Mouse (Mus musculus): ENCODE measurements around the gene Npb. TPM values are rescaled to one million over a fixed set of nuclear protein-coding genes. Genes with fewer than 3 reads are reported as not detected.
"Not testable (repeated sequence)": the region's sequence is repeated elsewhere in the genome, so short reads cannot be mapped to it uniquely, and the experiment has no call there.

The Npb gene
- total RNA-seq (2014; rRNA removed) (not detected in 2 replicates), polyA plus RNA-seq (2015; fragmentation: Nextera tagmentation; extraction: Ambion mirVana) (1.3 TPM in 2 replicates)

DNA sequence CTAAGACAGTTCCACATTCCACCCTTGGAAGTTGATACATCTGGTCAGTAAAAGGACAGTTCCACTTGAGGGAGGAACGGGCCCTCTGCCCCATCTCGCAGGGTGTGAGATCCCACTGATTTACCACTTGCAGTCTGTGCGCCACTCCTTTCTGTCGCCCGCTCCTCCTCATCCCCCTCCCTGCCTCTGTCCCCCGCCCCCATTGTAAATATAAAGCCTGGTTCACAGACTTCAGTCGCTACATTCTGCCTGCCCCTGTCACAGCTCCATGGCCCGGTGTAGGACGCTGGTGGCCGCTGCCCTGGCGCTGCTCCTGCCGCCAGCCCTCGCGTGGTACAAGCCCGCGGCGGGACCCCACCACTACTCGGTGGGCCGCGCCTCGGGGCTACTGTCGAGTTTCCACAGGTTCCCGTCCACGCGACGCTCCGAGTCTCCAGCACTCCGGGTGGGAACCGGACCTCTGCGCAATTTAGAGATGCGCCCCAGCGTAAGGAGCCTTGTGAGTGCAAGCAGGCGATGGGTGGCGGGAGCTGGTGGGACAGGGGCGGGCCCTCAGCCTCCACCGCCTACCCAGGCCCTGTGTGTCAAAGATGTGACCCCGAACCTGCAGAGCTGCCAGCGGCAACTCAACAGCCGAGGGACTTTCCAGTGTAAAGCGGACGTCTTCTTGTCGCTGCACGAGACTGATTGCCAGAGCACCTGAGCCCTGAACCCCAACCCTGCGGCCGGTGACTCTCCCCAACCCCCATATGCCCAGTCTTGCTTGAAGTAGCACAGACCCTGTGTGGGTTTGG is at the start of gene Npb:
Gene Npb, plus strand, starts transcription at position 237 of the 794 bp plus-strand sequence.
- H3K4me1 ChIP-seq (ENCODE audit: insufficient read depth, low read length) = no peaks in the 10 kb centered on the region
- no peak for TF ChIP-seq CTCF (IDR thresholded peaks at IDR 0.05)
- WGBS = 9% methylated on average over 45 of the region's 45 CpGs

DNA sequence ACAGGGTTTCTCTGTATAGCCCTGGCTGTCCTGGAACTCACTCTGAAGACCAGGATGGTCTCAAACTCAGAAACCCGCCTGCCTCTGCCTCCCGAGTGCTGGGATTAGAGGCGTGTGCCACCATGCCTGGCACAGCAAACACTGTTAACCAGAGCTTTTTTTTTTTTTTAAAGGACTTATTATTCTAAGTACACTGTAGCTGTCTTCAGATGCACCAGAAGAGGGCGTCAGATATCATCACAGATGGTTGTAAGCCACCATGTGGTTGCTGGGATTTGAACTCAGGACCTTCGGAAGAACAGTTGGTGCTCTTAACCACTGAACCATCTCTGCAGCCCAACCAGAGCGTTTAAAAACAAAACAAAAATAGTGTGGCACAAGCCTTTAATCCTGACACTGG is 49.4 kb upstream of the Npb start:
- not testable (repeated sequence) for H3K27ac ChIP-seq (ENCODE audit: low read depth, low read length); H3K4me2 ChIP-seq (ENCODE audit: low read depth, low read length, poor library complexity, severe bottlenecking); ATAC-seq (ENCODE audit: low FRiP score); H3K9ac ChIP-seq (replicated peaks; ENCODE audit: low read length, poor library complexity, severe bottlenecking); DNase-seq (ENCODE audit: low spot score); H3K4me1 ChIP-seq (ENCODE audit: insufficient read depth, low read length); H3K9me3 ChIP-seq (ENCODE audit: low read length); H3K27me3 ChIP-seq (ENCODE audit: insufficient read depth, low read length); H3K4me3 ChIP-seq (ENCODE audit: low read depth, low read length)
- peaks cover 46% of the 10 kb centered on the region for H3K36me3 ChIP-seq (ENCODE audit: insufficient read depth, low read length)
- 95% methylated on average over 6 of the region's 6 CpGs for WGBS

More for the DNA sequence above, at the start of gene Npb:
- ATAC-seq (ENCODE audit: low FRiP score) (no peak), DNase-seq (ENCODE audit: low spot score) (no peak)
- Histone ChIP-seq H3K4me3 (ENCODE audit: low read depth, low read length) (no peak within 1 kb of the TSS), H3K9me3 (ENCODE audit: low read length) (no peaks in the 10 kb centered on the region), H3K36me3 (ENCODE audit: insufficient read depth, low read length) (peaks cover 59% of the 10 kb centered on the region), H3K4me2 (ENCODE audit: low read depth, low read length, poor library complexity, severe bottlenecking) (peak within 1 kb of the TSS; percentile 33), H3K9ac (replicated peaks; ENCODE audit: low read length, poor library complexity, severe bottlenecking) (0 out of 2 replicates have a peak within 1 kb of the TSS, but pooled peaks have one; percentile 33), H3K27me3 (ENCODE audit: insufficient read depth, low read length) (no peaks in the 10 kb centered on the region), H3K27ac (ENCODE audit: low read depth, low read length) (no peak within 1 kb of the TSS)

DNA sequence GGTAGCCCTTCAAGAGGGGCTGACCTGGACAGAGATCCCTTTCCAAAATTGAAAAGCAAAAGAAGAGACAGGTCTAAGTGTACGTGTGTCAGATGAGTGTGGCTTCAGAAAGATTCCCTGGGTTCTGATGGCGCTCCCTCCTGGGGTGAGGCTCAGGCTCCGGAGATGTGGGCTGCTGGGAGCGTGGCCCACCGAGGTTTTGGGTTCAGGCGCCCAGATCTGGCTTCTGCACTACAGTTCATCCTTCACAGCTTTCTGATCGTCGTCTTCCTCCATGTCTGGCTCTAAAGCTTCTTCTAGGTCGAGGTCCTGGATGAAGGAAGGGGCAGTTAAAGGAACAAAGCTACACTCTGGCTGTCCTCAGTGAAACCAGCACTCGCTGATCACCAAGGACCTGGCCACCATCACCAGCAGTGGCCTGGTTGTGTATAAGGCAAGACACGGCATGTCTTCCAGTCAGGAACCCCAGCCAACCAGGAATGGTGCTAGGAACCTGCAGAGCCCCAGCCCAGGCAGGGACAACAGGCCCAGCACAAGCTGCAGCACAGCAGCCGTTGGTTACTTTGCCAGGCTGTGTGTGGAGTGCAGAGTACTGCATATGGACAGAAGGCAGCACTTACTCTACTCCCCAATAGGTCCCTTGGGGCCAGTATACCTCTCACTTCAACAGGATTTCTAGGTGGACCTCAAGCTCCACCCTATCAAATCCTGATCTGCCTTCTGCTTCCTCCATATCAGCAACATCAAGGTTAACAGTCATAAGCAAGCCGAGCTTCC is 47.1 kb upstream of the Npb start:
- Histone ChIP-seq H3K27ac (ENCODE audit: low read depth, low read length) (no peak overlapping the region), H3K4me2 (ENCODE audit: low read depth, low read length, poor library complexity, severe bottlenecking) (no peak overlapping the region), H3K27me3 (ENCODE audit: insufficient read depth, low read length) (no peaks in the 10 kb centered on the region), H3K9me3 (ENCODE audit: low read length) (no peaks in the 10 kb centered on the region), H3K9ac (replicated peaks; ENCODE audit: low read length, poor library complexity, severe bottlenecking) (no peak overlapping the region), H3K4me1 (ENCODE audit: insufficient read depth, low read length) (no peaks in the 10 kb centered on the region), H3K36me3 (ENCODE audit: insufficient read depth, low read length) (peaks cover 65% of the 10 kb centered on the region), H3K4me3 (ENCODE audit: low read depth, low read length) (no peak overlapping the region)
- TF ChIP-seq CTCF (IDR thresholded peaks at IDR 0.05) = no peak
- WGBS = 95% methylated on average over 13 of the region's 13 CpGs
- ATAC-seq (ENCODE audit: low FRiP score) (no peak), DNase-seq (ENCODE audit: low spot score) (no peak)

- no peak overlapping the region for H3K4me3 ChIP-seq (ENCODE audit: low read depth, low read length)
- H3K4me1 ChIP-seq (ENCODE audit: insufficient read depth, low read length) = no peaks in the 10 kb centered on the region
- H3K9ac ChIP-seq (replicated peaks; ENCODE audit: low read length, poor library complexity, severe bottlenecking) = no peak overlapping the region
- H3K27me3 ChIP-seq (ENCODE audit: insufficient read depth, low read length) = no peaks in the 10 kb centered on the region
- DNase-seq (ENCODE audit: low spot score) = no peak
- peaks cover 81% of the 10 kb centered on the region for H3K36me3 ChIP-seq (ENCODE audit: insufficient read depth, low read length)
- no peak overlapping the region for H3K27ac ChIP-seq (ENCODE audit: low read depth, low read length)
- no peak for TF ChIP-seq CTCF (IDR thresholded peaks at IDR 0.05)
- no peak for ATAC-seq (ENCODE audit: low FRiP score)
- no peaks in the 10 kb centered on the region for H3K9me3 ChIP-seq (ENCODE audit: low read length)
- no peak overlapping the region for H3K4me2 ChIP-seq (ENCODE audit: low read depth, low read length, poor library complexity, severe bottlenecking)
- 96% methylated on average over 13 of the region's 13 CpGs for WGBS
Observed at GRCm38 (mm10) chr11:120562949-120563348, 45.3 kb upstream of the Npb start.

GRCm38 (mm10) chr11:120565114-120565513 is 43.2 kb upstream of the Npb start:
- no peak for ATAC-seq (ENCODE audit: low FRiP score)
- 86% methylated on average over 9 of the region's 9 CpGs for WGBS

DNA sequence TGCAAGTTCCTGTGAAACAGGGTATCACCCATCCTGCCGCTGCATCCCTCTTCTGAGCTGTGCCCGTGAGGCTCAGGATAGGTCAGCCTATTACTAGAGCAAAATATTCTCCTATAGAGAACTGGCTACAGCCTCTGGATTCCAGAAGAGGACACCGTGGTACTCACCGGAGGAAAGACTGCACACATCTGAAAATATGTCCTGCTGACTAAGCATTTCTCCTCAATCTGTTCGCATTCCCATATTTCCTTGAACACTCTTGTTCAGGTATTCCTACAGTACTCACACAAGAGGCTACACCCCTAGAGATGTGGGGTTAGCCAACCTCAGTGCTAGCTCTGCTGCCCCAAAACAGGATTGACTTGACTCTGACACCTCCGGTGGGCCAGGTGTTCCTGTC is 40.0 kb upstream of the Npb start:
- H3K4me2 ChIP-seq (ENCODE audit: low read depth, low read length, poor library complexity, severe bottlenecking) = no peak overlapping the region
- no peaks in the 10 kb centered on the region for H3K27me3 ChIP-seq (ENCODE audit: insufficient read depth, low read length)
- no peak overlapping the region for H3K9ac ChIP-seq (replicated peaks; ENCODE audit: low read length, poor library complexity, severe bottlenecking)
- peaks cover 56% of the 10 kb centered on the region for H3K36me3 ChIP-seq (ENCODE audit: insufficient read depth, low read length)
- H3K9me3 ChIP-seq (ENCODE audit: low read length) = no peaks in the 10 kb centered on the region
- ATAC-seq (ENCODE audit: low FRiP score) (no peak), DNase-seq (ENCODE audit: low spot score) (no peak)
- H3K27ac ChIP-seq (ENCODE audit: low read depth, low read length) = no peak overlapping the region
- H3K4me3 ChIP-seq (ENCODE audit: low read depth, low read length) = no peak overlapping the region
- WGBS = 94% methylated on average over 6 of the region's 6 CpGs
- peaks cover 6% of the 10 kb centered on the region for H3K4me1 ChIP-seq (ENCODE audit: insufficient read depth, low read length)
- no peak for TF ChIP-seq CTCF (IDR thresholded peaks at IDR 0.05)

More at GRCm38 (mm10) chr11:120565114-120565513, 43.2 kb upstream of the Npb start:
- H3K9ac ChIP-seq (replicated peaks; ENCODE audit: low read length, poor library complexity, severe bottlenecking) = no peak overlapping the region
- no peak overlapping the region for H3K4me2 ChIP-seq (ENCODE audit: low read depth, low read length, poor library complexity, severe bottlenecking)
- no peaks in the 10 kb centered on the region for H3K27me3 ChIP-seq (ENCODE audit: insufficient read depth, low read length)
- no peaks in the 10 kb centered on the region for H3K9me3 ChIP-seq (ENCODE audit: low read length)
- H3K4me1 ChIP-seq (ENCODE audit: insufficient read depth, low read length) = no peaks in the 10 kb centered on the region
- no peak overlapping the region for H3K4me3 ChIP-seq (ENCODE audit: low read depth, low read length)
- no peak for DNase-seq (ENCODE audit: low spot score)
- TF ChIP-seq CTCF (IDR thresholded peaks at IDR 0.05) = no peak
- H3K36me3 ChIP-seq (ENCODE audit: insufficient read depth, low read length) = peaks cover 79% of the 10 kb centered on the region
- H3K27ac ChIP-seq (ENCODE audit: low read depth, low read length) = no peak overlapping the region
